Mouse (Mus musculus): ENCODE measurements at regions not wholly inside any gene's neighbourhood (a gene's known extent, or its start where the extent isn't known, plus 50 kb on each side); places are given as distances from the start of the nearest gene placed in this dataset.

- no peak for DNase-seq
These were observed 598.3 kb downstream of the Gm9195 start for GRCm38 (mm10) chr14:71893361-71893760.

GRCm38 (mm10) chr14:71891667-71892066, 600.0 kb downstream of the Gm9195 start:
- DNase-seq = no peak

GRCm38 (mm10) chr14:71882871-71883270, 608.8 kb downstream of the Gm9195 start:
- DNase-seq = no peak

GRCm38 (mm10) chr14:71845546-71845945, 646.1 kb downstream of the Gm9195 start:
- no peak for DNase-seq

GRCm38 (mm10) chr14:71808863-71809487, 682.7 kb downstream of the Gm9195 start:
- no peak for DNase-seq

GRCm38 (mm10) chr14:71805624-71806023, 686.0 kb downstream of the Gm9195 start:
- no peak for DNase-seq

GRCm38 (mm10) chr14:71799861-71800260, 691.8 kb downstream of the Gm9195 start:
- DNase-seq = no peak

- no peak for DNase-seq
These were observed 695.9 kb downstream of the Gm9195 start for GRCm38 (mm10) chr14:71795713-71796112.

- no peak for DNase-seq
These were observed 714.6 kb downstream of the Gm9195 start for GRCm38 (mm10) chr14:71776990-71777525.

GRCm38 (mm10) chr14:71766856-71767255, 724.8 kb downstream of the Gm9195 start:
- no peak for DNase-seq

GRCm38 (mm10) chr14:71728542-71728941, 763.1 kb downstream of the Gm9195 start:
- no peak for DNase-seq

GRCm38 (mm10) chr14:71723526-71723925, 768.1 kb downstream of the Gm9195 start:
- peak; percentile 7 for DNase-seq

GRCm38 (mm10) chr14:71709528-71710289, 781.9 kb downstream of the Gm9195 start:
- DNase-seq = peak; percentile 5

- DNase-seq = no peak
These were observed 798.7 kb downstream of the Gm9195 start for GRCm38 (mm10) chr14:71692752-71693437.

GRCm38 (mm10) chr14:71674564-71674963, 817.1 kb downstream of the Gm9195 start:
- no peak for DNase-seq

- DNase-seq = peak; percentile 76
These were observed 817.8 kb downstream of the Gm9195 start for GRCm38 (mm10) chr14:71673837-71674236.

- no peak for DNase-seq
These were observed 819.2 kb downstream of the Gm9195 start for GRCm38 (mm10) chr14:71672481-71672880.

GRCm38 (mm10) chr14:71671994-71672393, 819.6 kb downstream of the Gm9195 start:
- no peak for DNase-seq

GRCm38 (mm10) chr14:71670435-71670834, 821.2 kb downstream of the Gm9195 start:
- peak; percentile 77 for DNase-seq

GRCm38 (mm10) chr14:71666656-71667055, 825.0 kb downstream of the Gm9195 start:
- no peak for DNase-seq

- DNase-seq = peak; percentile 9
These were observed 831.5 kb downstream of the Gm9195 start for GRCm38 (mm10) chr14:71660166-71660565.

GRCm38 (mm10) chr14:71654785-71655627, 836.6 kb downstream of the Gm9195 start:
- no peak for DNase-seq
